Mouse (Mus musculus): ENCODE measurements at regions not wholly inside any gene's neighbourhood (a gene's known extent, or its start where the extent isn't known, plus 50 kb on each side); places are given as distances from the start of the nearest gene placed in this dataset.

- no peak for DNase-seq (ENCODE audit: extremely low spot score in 1 of 2, low spot score in 1 of 2)
These were observed 115.0 kb downstream of the D3Ertd751e start for GRCm38 (mm10) chr3:41857446-41857845.

GRCm38 (mm10) chr3:41862674-41863073 lies 120.3 kb downstream of the D3Ertd751e start:
- DNase-seq (ENCODE audit: extremely low spot score in 1 of 2, low spot score in 1 of 2) = no peak

GRCm38 (mm10) chr3:41908952-41909351 lies 166.5 kb downstream of the D3Ertd751e start:
- peak; percentile 11 to 22 for DNase-seq (ENCODE audit: extremely low spot score in 1 of 2, low spot score in 1 of 2)

- peak in 1 of 2 experiments; percentile 15 for DNase-seq (ENCODE audit: extremely low spot score in 1 of 2, low spot score in 1 of 2)
These were observed 170.8 kb downstream of the D3Ertd751e start for GRCm38 (mm10) chr3:41913190-41913589.

GRCm38 (mm10) chr3:41939843-41940242 lies 197.4 kb downstream of the D3Ertd751e start:
- DNase-seq (ENCODE audit: extremely low spot score in 1 of 2, low spot score in 1 of 2) = peak in 1 of 2 experiments; percentile 32

GRCm38 (mm10) chr3:41942964-41943363 lies 200.6 kb downstream of the D3Ertd751e start:
- no peak for DNase-seq (ENCODE audit: extremely low spot score in 1 of 2, low spot score in 1 of 2)

GRCm38 (mm10) chr3:41949404-41949803 lies 207.0 kb downstream of the D3Ertd751e start:
- no peak for DNase-seq (ENCODE audit: extremely low spot score in 1 of 2, low spot score in 1 of 2)

- DNase-seq (ENCODE audit: extremely low spot score in 1 of 2, low spot score in 1 of 2) = no peak
These were observed 215.0 kb downstream of the D3Ertd751e start for GRCm38 (mm10) chr3:41957385-41957784.

- no peak for DNase-seq (ENCODE audit: extremely low spot score in 1 of 2, low spot score in 1 of 2)
These were observed 217.8 kb downstream of the D3Ertd751e start for GRCm38 (mm10) chr3:41960209-41960608.

GRCm38 (mm10) chr3:41962923-41963322 lies 220.5 kb downstream of the D3Ertd751e start:
- DNase-seq (ENCODE audit: extremely low spot score in 1 of 2, low spot score in 1 of 2) = no peak

- DNase-seq (ENCODE audit: extremely low spot score in 1 of 2, low spot score in 1 of 2) = peak in 1 of 2 experiments; percentile 8
These were observed 264.4 kb downstream of the D3Ertd751e start for GRCm38 (mm10) chr3:42006672-42007265.

- no peak for DNase-seq (ENCODE audit: extremely low spot score in 1 of 2, low spot score in 1 of 2)
These were observed 280.8 kb downstream of the D3Ertd751e start for GRCm38 (mm10) chr3:42023187-42023586.

GRCm38 (mm10) chr3:42039632-42040031 lies 297.2 kb downstream of the D3Ertd751e start:
- no peak for DNase-seq (ENCODE audit: extremely low spot score in 1 of 2, low spot score in 1 of 2)

- no peak for DNase-seq (ENCODE audit: extremely low spot score in 1 of 2, low spot score in 1 of 2)
These were observed 297.9 kb downstream of the D3Ertd751e start for GRCm38 (mm10) chr3:42040270-42040812.

- DNase-seq (ENCODE audit: extremely low spot score in 1 of 2, low spot score in 1 of 2) = peak in 1 of 2 experiments; percentile 10
These were observed 298.5 kb downstream of the D3Ertd751e start for GRCm38 (mm10) chr3:42040959-42041358.

GRCm38 (mm10) chr3:42057286-42057868 lies 315.0 kb downstream of the D3Ertd751e start:
- no peak for DNase-seq (ENCODE audit: extremely low spot score in 1 of 2, low spot score in 1 of 2)

- no peak for DNase-seq (ENCODE audit: extremely low spot score in 1 of 2, low spot score in 1 of 2)
These were observed 322.9 kb downstream of the D3Ertd751e start for GRCm38 (mm10) chr3:42065093-42065935.

- DNase-seq (ENCODE audit: extremely low spot score in 1 of 2, low spot score in 1 of 2) = no peak
These were observed 323.6 kb downstream of the D3Ertd751e start for GRCm38 (mm10) chr3:42065962-42066361.

- DNase-seq (ENCODE audit: extremely low spot score in 1 of 2, low spot score in 1 of 2) = no peak
These were observed 324.6 kb downstream of the D3Ertd751e start for GRCm38 (mm10) chr3:42067036-42067435.

GRCm38 (mm10) chr3:42074532-42075287 lies 332.3 kb downstream of the D3Ertd751e start:
- peak in 1 of 2 experiments; percentile 68 for DNase-seq (ENCODE audit: extremely low spot score in 1 of 2, low spot score in 1 of 2)
